Mouse (Mus musculus): ENCODE results near the gene Dgki. TPM values are rescaled to one million over a fixed set of nuclear protein-coding genes. Genes with fewer than 3 reads are reported as not detected.
"Not testable (repeated sequence)": the region's sequence is repeated elsewhere in the genome, so short reads cannot be mapped to it uniquely, and the experiment has no call there.

Dgki gene
- polyA plus RNA-seq, 2 experiments = 0.02 TPM; not detected in 1

- no peak for TF ChIP-seq CTCF (IDR thresholded peaks at IDR 0.05; ENCODE audit: low read depth)
- no peak for TF ChIP-seq EP300 (IDR thresholded peaks at IDR 0.05; ENCODE audit: low read depth)
- H3K27ac ChIP-seq = no peak overlapping the region
- H3K9me3 ChIP-seq (ENCODE audit: control insufficient read depth, low read length) = no peaks in the 10 kb centered on the region
- DNase-seq (ENCODE audit: low read depth in 3 of 3, low spot score in 3 of 3) (no peak), ATAC-seq (ENCODE audit: insufficient read depth) (no peak)
- no peak overlapping the region for H3K4me3 ChIP-seq (ENCODE audit: insufficient read depth in 1 of 2, low read depth in 2 of 2, low read length in 2 of 2)
- H3K4me1 ChIP-seq (replicated peaks; ENCODE audit: control insufficient read depth in 2 of 2, insufficient read depth in 2 of 2, low read length in 1 of 2) = no peaks in the 10 kb centered on the region
- 75% methylated on average over 4 of the region's 4 CpGs for WGBS (ENCODE audit: insufficient replicate concordance)
- H3K36me3 ChIP-seq (replicated peaks; ENCODE audit: control insufficient read depth, insufficient read depth, low read depth) = no peaks in the 10 kb centered on the region
- no peak overlapping the region for H3K4me2 ChIP-seq (ENCODE audit: low read depth)
- H3K9ac ChIP-seq (replicated peaks) = no peak overlapping the region
- no peaks in the 10 kb centered on the region for H3K27me3 ChIP-seq (ENCODE audit: control insufficient read depth, insufficient read depth, low read length)
Observed at GRCm38 (mm10) chr6:37113048-37113447, 186.9 kb downstream of the Dgki start.

DNA sequence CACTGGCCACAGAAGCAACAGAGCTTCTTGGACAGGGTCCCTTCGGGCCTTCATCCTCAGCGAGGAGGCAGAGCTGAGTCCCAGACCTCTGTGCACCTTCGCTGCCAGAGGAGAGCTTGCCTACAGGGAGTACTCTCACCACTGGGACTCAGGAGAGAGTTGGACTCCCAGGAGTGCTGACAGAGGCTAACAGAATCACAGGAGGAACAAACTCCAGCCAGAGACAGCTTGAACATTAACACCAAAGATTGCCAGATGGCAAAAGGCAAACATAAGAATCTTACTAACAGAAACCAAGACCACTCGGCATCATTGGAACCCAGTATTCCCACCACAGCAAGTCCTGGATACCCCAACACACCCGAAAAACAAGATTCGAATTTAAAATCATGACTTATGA is 193.7 kb downstream of the Dgki start:
- not testable (repeated sequence) for DNase-seq (ENCODE audit: low read depth in 3 of 3, low spot score in 3 of 3); H3K27ac ChIP-seq; H3K9ac ChIP-seq (replicated peaks); H3K4me1 ChIP-seq (replicated peaks; ENCODE audit: control insufficient read depth in 2 of 2, insufficient read depth in 2 of 2, low read length in 1 of 2); H3K36me3 ChIP-seq (replicated peaks; ENCODE audit: control insufficient read depth, insufficient read depth, low read depth); H3K27me3 ChIP-seq (ENCODE audit: control insufficient read depth, insufficient read depth, low read length); H3K4me2 ChIP-seq (ENCODE audit: low read depth); ATAC-seq (ENCODE audit: insufficient read depth); H3K9me3 ChIP-seq (ENCODE audit: control insufficient read depth, low read length); H3K4me3 ChIP-seq (ENCODE audit: insufficient read depth in 1 of 2, low read depth in 2 of 2, low read length in 2 of 2)
- 53% methylated on average over 6 of the region's 6 CpGs for WGBS (ENCODE audit: insufficient replicate concordance)

DNA sequence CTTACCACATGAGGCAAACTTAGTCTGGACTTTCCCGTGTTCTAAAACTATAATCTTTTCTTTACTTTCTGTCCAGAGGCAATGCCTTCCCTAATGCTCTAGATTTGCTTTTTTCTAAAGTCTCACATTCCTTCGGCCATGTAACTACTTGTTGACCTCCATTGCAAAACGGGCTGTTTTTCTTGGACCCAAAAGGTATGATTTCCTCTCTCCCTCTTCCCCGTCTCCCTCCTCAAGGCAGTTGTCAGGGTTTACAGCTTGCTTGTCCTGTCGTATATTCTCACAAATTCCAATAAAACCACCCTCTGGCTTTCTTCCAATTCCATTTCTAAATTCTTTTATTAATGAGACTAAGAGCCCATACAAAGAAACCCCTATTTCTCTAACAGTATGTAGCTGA is 199.6 kb downstream of the Dgki start:
- no peak for DNase-seq (ENCODE audit: low read depth in 3 of 3, low spot score in 3 of 3)
- no peak for TF ChIP-seq CTCF (IDR thresholded peaks at IDR 0.05; ENCODE audit: low read depth)
- no peak for TF ChIP-seq EP300 (IDR thresholded peaks at IDR 0.05; ENCODE audit: low read depth)
- 62% methylated on average over 5 of the region's 5 CpGs for WGBS (ENCODE audit: insufficient replicate concordance)

GRCm38 (mm10) chr6:37097356-37098155 is 202.4 kb downstream of the Dgki start:
- Histone ChIP-seq H3K36me3 (replicated peaks; ENCODE audit: control insufficient read depth, insufficient read depth, low read depth) (no peaks in the 10 kb centered on the region), H3K4me1 (replicated peaks; ENCODE audit: control insufficient read depth in 2 of 2, insufficient read depth in 2 of 2, low read length in 1 of 2) (no peaks in the 10 kb centered on the region), H3K4me3 (ENCODE audit: insufficient read depth in 1 of 2, low read depth in 2 of 2, low read length in 2 of 2) (no peak overlapping the region), H3K27me3 (ENCODE audit: control insufficient read depth, insufficient read depth, low read length) (no peaks in the 10 kb centered on the region), H3K27ac (no peak overlapping the region), H3K9ac (replicated peaks) (no peak overlapping the region), H3K4me2 (ENCODE audit: low read depth) (no peak overlapping the region), H3K9me3 (ENCODE audit: control insufficient read depth, low read length) (no peaks in the 10 kb centered on the region)
- ATAC-seq (ENCODE audit: insufficient read depth) = no peak
- 40% methylated on average over 18 of the region's 18 CpGs for WGBS (ENCODE audit: insufficient replicate concordance)
- DNase-seq (ENCODE audit: low read depth in 3 of 3, low spot score in 3 of 3) = peak; percentile 41 to 52 (median 48)
- no peak for TF ChIP-seq EP300 (IDR thresholded peaks at IDR 0.05; ENCODE audit: low read depth)
- TF ChIP-seq CTCF (IDR thresholded peaks at IDR 0.05; ENCODE audit: low read depth) = peak; percentile 90

More for the DNA sequence above, 199.6 kb downstream of the Dgki start:
- H3K4me2 ChIP-seq (ENCODE audit: low read depth) = no peak overlapping the region
- no peak overlapping the region for H3K9ac ChIP-seq (replicated peaks)
- no peaks in the 10 kb centered on the region for H3K27me3 ChIP-seq (ENCODE audit: control insufficient read depth, insufficient read depth, low read length)
- H3K4me1 ChIP-seq (replicated peaks; ENCODE audit: control insufficient read depth in 2 of 2, insufficient read depth in 2 of 2, low read length in 1 of 2) = no peaks in the 10 kb centered on the region
- no peaks in the 10 kb centered on the region for H3K9me3 ChIP-seq (ENCODE audit: control insufficient read depth, low read length)
- no peak overlapping the region for H3K27ac ChIP-seq
- ATAC-seq (ENCODE audit: insufficient read depth) = no peak
- H3K4me3 ChIP-seq (ENCODE audit: insufficient read depth in 1 of 2, low read depth in 2 of 2, low read length in 2 of 2) = no peak overlapping the region
- H3K36me3 ChIP-seq (replicated peaks; ENCODE audit: control insufficient read depth, insufficient read depth, low read depth) = no peaks in the 10 kb centered on the region

GRCm38 (mm10) chr6:37096840-37097305 is 203.1 kb downstream of the Dgki start:
- ATAC-seq (ENCODE audit: insufficient read depth) = no peak
- TF ChIP-seq CTCF (IDR thresholded peaks at IDR 0.05; ENCODE audit: low read depth) (no peak), EP300 (IDR thresholded peaks at IDR 0.05; ENCODE audit: low read depth) (no peak)
- Histone ChIP-seq H3K4me2 (ENCODE audit: low read depth) (no peak overlapping the region), H3K4me1 (replicated peaks; ENCODE audit: control insufficient read depth in 2 of 2, insufficient read depth in 2 of 2, low read length in 1 of 2) (no peaks in the 10 kb centered on the region), H3K27ac (no peak overlapping the region), H3K36me3 (replicated peaks; ENCODE audit: control insufficient read depth, insufficient read depth, low read depth) (no peaks in the 10 kb centered on the region), H3K4me3 (ENCODE audit: insufficient read depth in 1 of 2, low read depth in 2 of 2, low read length in 2 of 2) (no peak overlapping the region), H3K9ac (replicated peaks) (no peak overlapping the region), H3K9me3 (ENCODE audit: control insufficient read depth, low read length) (no peaks in the 10 kb centered on the region), H3K27me3 (ENCODE audit: control insufficient read depth, insufficient read depth, low read length) (no peaks in the 10 kb centered on the region)
- WGBS (ENCODE audit: insufficient replicate concordance) = 51% methylated on average over 12 of the region's 12 CpGs
- no peak for DNase-seq (ENCODE audit: low read depth in 3 of 3, low spot score in 3 of 3)

Data from liver, embryonic 14.5 days (tissue).